Mouse (Mus musculus): ENCODE measurements at regions not wholly inside any gene's neighbourhood (a gene's known extent, or its start where the extent isn't known, plus 50 kb on each side); places are given as distances from the start of the nearest gene placed in this dataset.

DNA sequence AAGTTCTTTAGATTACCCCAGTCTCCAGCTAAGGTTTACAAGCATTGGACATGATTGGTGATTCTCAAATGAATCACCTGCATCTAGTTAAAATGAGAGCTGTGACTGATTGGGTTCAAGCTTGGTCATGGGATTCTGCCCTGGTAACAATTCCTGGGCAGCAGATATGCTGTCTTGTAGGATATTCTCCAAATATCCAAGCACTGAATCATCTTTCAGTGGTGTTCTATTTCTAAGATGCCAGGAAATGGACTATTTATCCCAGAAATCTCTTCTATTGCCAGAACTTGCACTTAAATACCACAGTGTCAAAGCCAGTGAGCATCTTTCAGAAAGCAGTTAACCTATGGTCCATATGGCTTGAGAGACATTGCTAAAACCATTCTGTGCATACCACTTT, 475.8 kb upstream of the Cdh11 start:
- no peak for DNase-seq (ENCODE audit: low spot score in 2 of 2)

DNA sequence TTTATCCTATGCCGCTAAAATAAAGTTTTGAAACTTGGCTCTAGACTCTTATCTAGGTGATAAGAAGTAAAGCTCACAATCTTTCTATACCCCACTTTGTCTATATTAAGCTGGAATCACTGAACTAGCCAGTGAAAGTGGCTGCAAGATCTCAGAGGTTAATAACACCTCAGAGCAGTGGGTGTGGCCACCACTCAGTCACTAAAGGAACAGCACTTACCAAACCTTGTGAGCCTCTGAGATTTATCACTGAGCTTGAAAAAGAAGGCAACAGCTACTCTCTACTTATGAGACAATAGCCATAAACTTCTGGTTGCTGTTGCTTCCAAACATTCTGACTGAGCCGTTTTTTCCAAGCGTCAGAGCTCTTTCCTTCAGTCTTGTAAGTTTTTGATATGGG, 484.6 kb upstream of the Cdh11 start:
- DNase-seq (ENCODE audit: low spot score in 2 of 2), result no peak

DNA sequence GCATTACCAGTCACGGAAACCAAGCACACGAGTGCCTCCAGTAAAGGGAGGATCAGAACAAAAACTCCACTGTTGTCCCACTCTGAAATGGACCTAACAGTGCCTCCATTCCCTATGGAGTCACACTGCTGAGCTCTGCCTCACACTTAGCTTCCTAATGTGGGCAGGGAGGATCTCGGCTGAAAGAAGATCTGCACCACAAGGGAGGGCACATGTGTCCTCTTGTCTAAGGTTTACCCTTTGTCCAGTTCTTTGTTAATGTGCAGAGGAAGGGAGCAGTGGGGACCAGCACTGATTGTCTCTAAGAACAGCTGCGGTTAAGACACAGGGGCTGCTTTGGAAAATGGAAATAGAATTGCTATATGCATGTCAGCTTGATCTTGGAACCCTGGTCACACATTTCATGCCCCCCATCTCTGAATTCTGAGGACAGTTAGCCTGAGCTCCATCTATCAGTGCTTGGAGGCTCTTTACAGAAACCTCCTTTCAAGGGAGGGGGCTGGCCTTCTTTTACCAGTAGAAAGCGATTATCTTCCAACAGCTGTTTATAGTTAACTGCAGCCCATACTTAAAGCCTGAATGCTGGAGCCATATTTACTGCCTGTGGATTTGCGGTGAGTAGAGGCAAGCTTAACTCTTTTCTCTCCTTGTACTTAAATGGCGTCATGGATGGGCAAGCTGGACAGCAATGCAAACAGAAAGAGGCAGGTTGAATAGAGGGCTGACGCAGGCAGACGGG, 485.5 kb upstream of the Cdh11 start:
- no peak for DNase-seq (ENCODE audit: low spot score in 2 of 2)

DNA sequence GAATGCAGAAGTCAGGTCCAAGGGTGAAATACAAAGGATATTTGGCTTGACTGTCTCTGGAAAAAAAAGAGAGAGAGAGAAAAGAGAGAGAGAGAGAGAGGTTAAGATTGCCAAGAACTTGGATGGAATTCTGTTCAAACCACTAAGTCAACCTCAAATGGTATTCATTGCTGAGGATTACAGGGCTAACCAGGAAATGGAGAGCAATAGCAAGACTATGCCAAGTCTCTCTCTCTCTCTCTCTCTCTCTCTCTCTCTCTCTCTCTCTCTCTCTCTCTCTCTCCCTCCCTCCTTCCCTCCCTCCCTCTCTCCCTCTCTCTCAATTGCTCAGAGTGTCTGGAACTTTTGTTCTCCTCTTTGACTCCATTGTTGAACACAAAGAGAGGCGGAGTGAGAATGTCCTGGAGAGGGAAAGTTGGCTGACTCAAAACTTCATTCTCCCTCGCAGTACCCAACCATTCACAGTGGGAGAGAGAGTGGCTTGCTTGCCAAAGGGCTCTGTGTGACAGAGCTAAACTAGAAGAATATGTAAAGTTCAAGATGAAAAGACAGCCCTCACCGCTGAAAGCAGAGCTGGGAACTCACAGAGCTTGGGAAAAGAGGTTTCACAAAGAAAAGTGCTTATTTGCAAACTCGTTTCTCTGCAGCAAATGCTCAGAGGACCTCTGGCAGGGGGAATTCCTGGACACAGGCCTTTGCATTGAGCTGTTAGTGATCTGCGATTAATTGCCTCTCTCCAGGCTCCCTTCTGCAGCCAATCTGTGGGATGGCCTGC, 487.1 kb upstream of the Cdh11 start:
- peak; percentile 23 to 29 for DNase-seq (ENCODE audit: low spot score in 2 of 2)

DNA sequence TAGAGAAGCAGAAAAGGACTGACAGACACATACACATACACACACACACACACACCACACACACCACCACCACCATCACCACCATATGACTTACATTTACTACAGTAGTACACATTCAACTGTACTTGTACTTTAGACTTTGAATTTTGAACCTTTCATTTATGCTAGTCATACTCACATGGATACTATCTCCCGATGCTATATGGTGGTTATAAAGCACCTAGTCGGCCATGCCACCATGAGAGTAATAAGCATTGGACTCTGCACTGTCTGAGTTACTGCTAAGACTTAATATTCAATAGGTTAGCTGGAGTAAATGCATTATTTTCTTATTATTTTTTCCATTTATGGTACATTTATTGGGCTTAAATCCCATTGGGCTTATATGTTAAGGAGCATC, 488.0 kb upstream of the Cdh11 start:
- DNase-seq (ENCODE audit: low spot score in 2 of 2), result no peak

DNA sequence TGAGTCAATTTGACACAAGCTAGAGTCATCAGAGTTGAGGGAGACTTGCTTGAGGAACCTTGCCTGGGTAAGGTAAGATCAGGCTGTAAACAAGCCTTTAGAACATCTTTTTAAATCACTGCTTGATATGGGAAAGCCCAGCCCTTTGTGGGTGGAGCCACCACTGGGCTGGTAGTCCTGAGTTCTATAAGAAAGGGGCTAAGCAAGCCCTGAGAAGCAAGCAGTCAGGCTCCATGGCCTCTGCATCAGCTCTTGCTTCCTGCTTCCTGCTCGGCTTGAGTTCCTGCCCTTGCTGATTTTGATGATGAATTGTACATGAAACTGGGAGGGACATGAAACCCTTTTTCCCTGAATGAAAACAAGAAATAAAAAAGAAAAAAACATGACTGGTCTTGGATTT, 496.4 kb upstream of the Cdh11 start:
- DNase-seq (ENCODE audit: low spot score in 2 of 2), result no peak

DNA sequence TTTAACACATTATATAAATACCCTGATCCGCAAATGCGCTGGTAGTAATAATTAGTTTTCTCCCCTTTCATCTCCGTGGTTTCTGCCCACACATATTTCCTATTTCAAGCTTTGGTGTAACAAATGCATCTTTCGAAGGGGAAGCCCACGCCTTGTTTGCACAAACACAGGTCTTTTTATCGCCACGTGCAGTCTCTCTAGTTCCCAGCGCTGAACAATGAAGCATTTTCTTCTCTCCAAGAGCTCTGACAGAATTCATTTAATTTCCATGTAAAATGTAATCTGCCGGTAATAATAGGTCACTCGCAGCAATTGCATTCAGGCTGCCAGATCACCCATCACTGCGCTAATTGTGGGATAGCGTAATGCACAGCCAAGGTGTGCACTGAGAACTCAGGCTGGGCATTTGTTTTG, 503.1 kb upstream of the Cdh11 start:
- peak; percentile 14 to 18 for DNase-seq (ENCODE audit: low spot score in 2 of 2)

DNA sequence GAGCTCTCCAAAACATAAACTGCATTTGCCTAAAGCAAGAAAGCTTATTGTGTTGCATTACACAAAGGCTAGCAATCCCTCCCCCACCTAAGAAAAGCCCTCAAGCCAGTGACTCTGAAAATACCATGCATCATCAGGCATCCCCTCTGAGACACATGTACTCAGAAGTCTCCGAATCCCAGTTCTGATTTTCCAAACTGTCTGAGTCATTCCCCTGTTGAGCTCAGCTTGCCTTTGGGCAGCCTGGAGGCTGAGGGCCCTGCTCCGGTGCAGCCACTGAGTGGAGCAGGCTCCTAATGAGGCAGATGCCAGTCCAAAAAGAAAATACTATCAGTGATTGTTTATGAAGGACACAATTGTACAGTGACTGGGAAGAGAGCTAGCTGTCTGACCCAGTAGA, 507.5 kb upstream of the Cdh11 start:
- DNase-seq (ENCODE audit: low spot score in 2 of 2), result no peak

DNA sequence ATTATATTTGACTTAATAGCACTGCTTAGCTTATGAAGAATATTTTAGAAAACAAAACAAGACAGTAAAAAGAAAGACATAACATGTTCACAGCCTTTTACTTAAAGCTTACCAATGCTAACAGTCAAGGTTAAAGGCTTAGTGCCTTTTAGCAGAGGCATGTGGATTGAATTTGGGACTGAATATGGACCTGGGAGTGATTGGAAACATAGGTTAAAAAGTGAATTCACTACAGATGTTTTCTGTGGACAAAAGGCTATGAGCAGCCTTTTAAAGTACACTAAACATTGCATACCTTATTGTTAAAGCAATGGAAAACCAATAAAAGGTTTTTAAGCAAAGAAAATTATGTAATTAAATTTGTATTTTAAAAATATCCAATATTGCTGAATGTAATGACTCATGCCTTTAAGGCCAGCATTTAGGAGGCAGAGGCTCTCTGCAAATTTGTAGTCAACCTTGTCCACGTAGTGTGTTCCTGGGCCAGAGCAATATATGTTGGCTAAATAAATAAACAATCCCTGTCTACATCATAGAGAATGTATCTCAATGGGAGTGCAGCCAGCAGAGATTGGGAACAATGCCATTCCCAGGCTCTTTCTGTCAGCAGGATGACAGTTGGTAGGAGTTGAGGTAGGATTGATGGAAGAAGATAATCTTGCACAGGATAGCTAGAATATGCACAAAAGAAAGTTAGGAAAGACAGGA, 521.2 kb upstream of the Cdh11 start:
- DNase-seq (ENCODE audit: low spot score in 2 of 2), result no peak

DNA sequence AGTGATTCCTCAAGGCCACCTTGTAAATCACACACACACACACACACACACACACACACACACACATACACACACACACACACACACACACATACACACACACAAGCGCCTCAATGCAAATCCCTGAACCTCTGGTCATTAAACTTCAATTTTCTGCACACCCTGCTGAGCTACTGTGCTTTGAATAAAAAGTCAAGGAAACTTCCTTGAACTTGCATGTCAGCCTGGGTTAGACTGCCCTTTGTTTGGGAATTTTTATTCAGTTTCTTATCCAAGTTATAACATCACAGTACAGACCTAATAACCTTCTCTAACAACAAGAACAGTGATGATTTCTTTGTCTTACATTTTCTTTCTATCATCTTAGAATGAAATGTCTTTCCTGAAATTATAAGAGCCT, 528.1 kb upstream of the Cdh11 start:
- no peak for DNase-seq (ENCODE audit: low spot score in 2 of 2)

DNA sequence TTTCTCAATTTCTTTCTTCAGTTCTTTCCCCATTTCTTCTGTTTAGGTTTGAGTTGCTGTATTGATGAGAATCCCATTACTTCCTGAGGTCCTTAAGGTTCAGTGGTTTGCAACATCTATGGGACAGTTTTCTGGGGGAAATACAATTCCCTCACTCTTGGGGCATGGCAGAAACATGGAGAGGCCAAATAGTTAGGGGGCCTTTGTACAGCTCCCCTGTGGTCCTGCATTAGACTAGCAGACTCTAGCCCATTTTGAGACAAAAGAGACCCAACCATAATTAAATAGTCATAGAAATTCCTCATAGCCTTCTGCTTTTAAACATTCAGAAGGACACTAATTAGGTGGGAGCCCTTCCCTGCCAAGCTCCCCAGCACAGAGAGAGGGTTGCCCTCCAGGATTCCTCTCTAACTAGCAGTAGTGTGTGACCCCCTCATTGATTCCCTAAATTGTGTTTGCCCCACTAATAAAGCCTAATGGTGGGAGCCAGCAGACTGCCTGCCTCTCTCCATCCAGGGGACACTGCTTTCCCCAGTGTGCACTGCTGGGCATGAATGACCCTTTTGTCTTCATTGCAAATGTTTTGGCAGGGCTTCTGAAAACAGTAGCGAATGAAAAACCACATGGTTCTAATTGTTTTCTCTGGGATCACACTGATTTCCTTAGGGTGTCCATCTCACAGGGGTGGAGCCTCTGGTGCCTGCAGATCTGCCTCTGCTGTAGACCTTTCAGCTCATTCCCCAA, 529.0 kb upstream of the Cdh11 start:
- peak; percentile 41 to 70 for DNase-seq (ENCODE audit: low spot score in 2 of 2)

DNA sequence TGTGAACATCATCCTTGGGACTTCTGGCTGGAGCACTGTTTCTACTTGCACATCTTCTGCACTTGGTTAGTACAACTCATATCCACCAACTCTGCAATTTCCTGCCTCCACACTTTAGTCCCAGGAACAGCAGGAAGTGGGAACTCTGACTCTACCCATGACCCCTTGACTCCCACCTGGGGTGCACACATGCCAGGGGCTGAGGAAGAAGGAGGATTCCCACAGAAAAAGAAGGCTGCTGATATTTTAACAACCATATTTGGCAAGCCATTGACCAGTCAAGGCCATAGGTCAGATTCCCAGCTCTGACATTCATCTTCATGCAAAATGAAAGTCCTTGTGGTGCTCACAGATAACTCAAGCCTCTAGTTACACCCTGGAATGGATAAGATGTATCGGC, 530.3 kb upstream of the Cdh11 start:
- DNase-seq (ENCODE audit: low spot score in 2 of 2), result no peak

DNA sequence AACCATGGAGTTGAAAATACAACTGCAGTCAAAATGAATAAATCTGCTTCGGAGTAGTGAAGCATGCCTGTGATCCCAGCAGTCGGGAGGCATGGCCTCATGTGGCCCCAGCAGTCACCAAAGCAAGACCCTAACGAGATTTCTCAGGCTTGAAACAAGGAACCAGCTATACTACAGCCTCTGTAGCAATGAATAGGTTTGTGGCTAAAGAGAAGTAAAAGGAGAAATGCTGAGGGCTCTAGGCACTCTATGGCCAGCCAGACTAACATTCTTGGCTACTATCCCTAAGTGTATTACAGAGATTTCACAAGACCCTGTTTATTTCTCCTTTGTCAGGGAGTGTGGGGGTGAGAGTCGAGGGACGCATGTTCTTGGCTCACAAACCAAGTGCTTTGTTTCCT, 531.2 kb upstream of the Cdh11 start:
- DNase-seq (ENCODE audit: low spot score in 2 of 2), result no peak

DNA sequence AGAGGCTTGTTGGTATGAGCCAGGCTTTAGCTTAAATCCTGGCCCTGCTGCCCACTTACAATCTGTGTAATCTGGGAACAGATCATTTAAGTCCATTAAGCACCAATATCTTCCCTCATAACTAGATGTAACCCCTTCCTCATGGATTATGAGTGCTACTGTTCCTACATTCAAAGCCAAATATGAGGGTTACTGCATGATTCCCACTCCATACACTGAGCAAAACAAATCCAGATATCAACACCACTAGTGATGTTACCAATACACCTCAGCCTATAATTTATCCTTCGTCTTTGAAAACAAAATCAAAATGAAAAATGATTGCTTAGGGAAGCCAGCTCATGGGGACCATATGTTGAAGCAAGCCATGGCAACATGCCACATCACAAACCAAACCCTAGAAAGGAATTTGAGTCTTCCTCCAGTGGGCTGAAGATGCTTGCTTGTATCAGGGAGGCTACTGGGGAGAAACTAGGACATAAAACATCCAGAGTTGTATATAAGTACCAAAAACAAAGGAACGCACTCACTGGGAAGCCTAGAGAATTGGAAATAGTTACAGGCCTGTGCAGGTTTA, 531.8 kb upstream of the Cdh11 start:
- no peak for DNase-seq (ENCODE audit: low spot score in 2 of 2)

DNA sequence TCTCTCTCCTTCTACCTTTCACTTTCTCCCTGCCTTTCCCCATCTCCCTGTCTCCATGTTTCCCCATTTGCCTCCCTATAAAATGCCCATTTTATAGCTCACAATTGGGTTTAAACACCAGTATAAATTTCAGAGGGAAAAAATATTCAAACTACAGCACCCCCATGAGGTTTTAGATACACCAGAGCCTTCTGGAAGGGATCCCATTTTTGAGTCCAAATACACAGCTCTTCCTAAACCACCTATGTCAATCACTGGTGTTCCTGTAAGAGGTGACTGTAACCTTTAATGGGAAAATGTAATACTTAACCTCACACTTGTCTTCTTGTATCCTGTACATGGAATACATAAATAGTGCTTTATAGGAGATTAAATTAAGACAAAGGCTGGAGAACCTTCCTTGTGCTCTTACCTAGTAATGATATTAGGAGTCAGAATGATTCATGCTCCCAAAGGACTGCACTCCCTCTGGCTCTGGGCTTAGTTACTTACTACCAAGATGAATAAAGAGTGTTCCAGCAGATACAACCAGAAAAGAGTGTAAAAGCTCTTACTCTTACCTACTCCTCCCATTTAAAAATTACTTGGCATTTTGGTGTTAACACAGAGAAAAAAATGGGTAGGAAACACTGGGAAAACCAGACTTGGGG, 538.7 kb upstream of the Cdh11 start:
- no peak for DNase-seq (ENCODE audit: low spot score in 2 of 2)

DNA sequence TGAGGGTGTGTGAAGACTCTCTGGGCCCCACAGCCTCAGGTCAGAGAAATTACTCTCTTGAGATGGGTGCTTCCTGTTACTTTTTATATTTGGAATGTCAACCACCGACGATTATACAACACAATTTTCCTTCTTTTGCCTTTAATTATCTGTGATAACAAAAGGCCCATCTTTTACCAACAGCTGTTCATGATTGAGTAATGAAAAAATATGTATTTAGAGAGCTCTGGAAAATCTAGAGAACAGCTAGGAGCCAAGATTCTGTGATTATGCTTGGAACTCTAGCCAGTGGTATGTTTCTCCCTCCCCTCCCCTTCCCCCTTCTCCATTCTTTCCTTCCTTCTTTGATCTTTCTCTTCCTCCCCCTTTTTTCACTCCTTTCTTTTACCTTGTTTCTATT, 546.0 kb upstream of the Cdh11 start:
- no peak for DNase-seq (ENCODE audit: low spot score in 2 of 2)

DNA sequence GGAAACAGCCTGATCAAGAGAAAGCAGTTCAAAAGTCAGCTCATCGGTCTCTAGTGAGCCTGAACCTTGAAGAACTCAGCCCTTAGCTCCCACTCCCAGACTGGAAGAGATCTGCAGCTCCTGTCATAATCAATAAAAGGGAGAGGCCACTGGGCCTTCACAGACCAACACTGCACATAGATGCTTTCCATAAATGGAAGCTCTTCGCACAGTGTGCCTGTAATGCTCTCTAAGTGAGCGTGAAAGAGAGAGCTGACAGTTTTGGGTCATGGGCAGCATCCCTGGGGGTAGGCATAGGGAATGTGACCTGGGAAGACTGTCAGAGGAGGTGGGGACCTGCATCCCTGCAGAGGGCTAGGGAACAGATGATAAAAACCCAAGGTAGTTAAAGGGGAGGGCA, 551.9 kb upstream of the Cdh11 start:
- no peak for DNase-seq (ENCODE audit: low spot score in 2 of 2)

DNA sequence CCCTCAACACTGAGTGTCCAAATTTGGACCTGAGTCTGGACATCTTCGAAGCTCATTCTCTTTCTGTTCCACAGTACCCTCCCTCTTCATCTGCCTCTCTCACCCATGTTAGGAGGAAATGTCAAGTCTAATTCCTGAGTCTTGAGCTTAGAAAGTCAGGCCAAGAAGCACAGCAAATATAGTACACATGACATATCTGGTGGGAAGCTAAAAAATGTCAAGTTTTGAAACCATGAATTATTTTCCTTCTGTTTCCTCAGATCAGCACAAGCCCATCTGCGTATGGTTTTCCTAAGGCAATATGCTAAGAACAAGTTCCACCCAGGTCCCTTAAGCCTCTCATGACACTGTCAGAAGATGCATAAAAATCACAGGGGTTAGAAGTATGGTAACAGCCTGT, 553.6 kb upstream of the Cdh11 start:
- DNase-seq (ENCODE audit: low spot score in 2 of 2), result peak in 1 of 2 experiments; percentile 22

DNA sequence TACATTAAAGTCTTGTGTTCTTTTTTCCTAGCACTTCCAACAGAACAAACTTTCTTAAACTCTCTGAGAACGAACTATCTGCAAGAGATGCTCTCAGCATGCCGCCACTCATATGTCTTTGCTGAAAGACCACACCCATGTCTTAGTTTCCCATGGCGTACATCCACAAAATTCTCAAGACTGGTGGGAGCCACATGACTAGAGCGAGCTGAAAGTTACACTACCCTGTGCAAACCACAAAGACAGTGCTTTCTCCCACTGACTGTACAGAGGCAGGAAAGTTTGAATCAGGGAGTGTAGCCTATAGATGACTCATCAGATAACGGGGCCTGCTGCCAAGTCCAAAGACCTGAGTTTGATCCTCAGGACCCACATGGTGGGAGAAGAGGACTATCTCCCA, 554.5 kb upstream of the Cdh11 start:
- no peak for DNase-seq (ENCODE audit: low spot score in 2 of 2)

DNA sequence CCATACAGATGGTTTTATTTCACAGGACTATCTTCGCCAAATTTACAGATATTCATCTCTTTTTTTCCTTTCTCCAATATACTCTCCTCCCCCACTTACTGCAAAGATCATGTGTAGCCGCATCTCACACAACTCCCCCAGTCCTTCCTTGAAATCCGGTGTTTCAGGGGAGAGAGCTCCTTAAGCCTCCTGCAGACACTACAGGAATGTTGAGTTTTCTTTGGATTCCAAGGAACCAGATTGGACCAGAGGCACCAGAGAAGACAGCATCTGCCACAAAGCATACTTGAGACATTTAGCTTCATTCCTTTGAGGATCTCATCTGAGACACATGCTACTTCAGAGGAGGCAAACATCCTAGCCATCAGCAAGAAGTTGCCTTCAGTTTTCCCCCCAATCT, 558.4 kb upstream of the Cdh11 start:
- peak; percentile 9 to 19 for DNase-seq (ENCODE audit: low spot score in 2 of 2)

DNA sequence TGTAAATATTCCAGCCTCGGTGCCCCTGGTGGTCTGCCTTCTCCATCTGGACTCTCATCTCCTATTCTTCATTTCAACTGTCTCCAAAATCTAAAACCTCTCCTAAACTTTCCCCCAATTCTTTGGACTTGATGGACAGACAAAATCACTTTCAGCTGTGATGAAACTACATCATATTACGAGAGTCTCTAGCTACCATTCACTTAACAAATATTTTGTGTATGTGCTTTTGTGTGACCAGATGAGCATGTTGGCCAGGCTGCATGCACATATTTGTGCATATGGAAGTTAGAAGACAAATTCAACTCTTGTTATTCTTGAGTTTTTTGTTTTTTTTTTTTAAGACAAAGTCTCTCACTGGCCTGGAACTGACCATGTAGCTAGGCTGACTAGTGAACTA, 559.4 kb upstream of the Cdh11 start:
- no peak for DNase-seq (ENCODE audit: low spot score in 2 of 2)
